Mouse (Mus musculus) megakaryocyte, embryonic 14.5 days (primary cell): ENCODE data around the gene Lcn10. TPM values are rescaled to one million over a fixed set of nuclear protein-coding genes. Genes with fewer than 3 reads are reported as not detected.

Experiments used
- H3K27me3 ChIP-seq: replicated peaks from 2 replicates; pipeline ENCODE3; 2012; ENCODE audit warnings: inconsistent platforms
- H3K36me3 ChIP-seq: replicated peaks from 2 replicates; pipeline ENCODE3; 2012; ENCODE audit warnings: low read length, inconsistent platforms, mixed read lengths
- H3K4me1 ChIP-seq: 2 replicates; pipeline ENCODE4 v1.6.1; 2012; ENCODE audit warnings: inconsistent platforms
- H3K4me3 ChIP-seq: replicated peaks from 2 replicates; pipeline ENCODE3; 2012; ENCODE audit warnings: moderate library complexity, mild to moderate bottlenecking, inconsistent platforms
- H3K9me3 ChIP-seq: 2 replicates; pipeline ENCODE4 v1.6.1; 2012; ENCODE audit warnings: inconsistent platforms
- FLI1 ChIP-seq: IDR thresholded peaks from 2 replicates; pipeline ENCODE4 v1.6.1; 2012; ENCODE audit warnings: low read length, inconsistent platforms, mixed read lengths
- GATA1 ChIP-seq: IDR thresholded peaks from 3 replicates; pipeline ENCODE4 v1.6.1; 2012; ENCODE audit warnings: mixed read lengths, low read length, inconsistent platforms, borderline replicate concordance
- polyA plus RNA-seq: library from polyadenylated mRNA; stranded (reverse); fragments of >175 nt; gene quantifications from 2 replicates; pipeline ENCODE4 v1.2.3, GENCODE M21; 2012; ENCODE audit warnings: low replicate concordance; ENCODE audit not compliant: insufficient read depth

Gene Lcn10
- polyA plus RNA-seq, result not detected in 2 replicates

GRCm38 (mm10) chr2:25682426-25682825, at the start of gene Lcn10:
Gene Lcn10 (plus strand): TSS chr2:25682726.
- H3K9me3 ChIP-seq, result no peaks in the 10 kb centered on the region
- H3K36me3 ChIP-seq, result no peaks in the 10 kb centered on the region
- no peaks in the 10 kb centered on the region for H3K4me1 ChIP-seq
- peaks cover 79% of the 10 kb centered on the region for H3K27me3 ChIP-seq
- no peak within 1 kb of the TSS for H3K4me3 ChIP-seq
- TF ChIP-seq FLI1, result no peak
- no peak for TF ChIP-seq GATA1

GRCm38 (mm10) chr2:25633616-25634015, 48.9 kb upstream of the Lcn10 start:
- Histone ChIP-seq H3K4me3 (no peak overlapping the region), H3K9me3 (no peaks in the 10 kb centered on the region), H3K36me3 (no peaks in the 10 kb centered on the region), H3K27me3 (peaks cover 47% of the 10 kb centered on the region), H3K4me1 (peaks cover 6% of the 10 kb centered on the region)
- no peak for TF ChIP-seq GATA1
- TF ChIP-seq FLI1, result no peak

- H3K4me1 ChIP-seq, result peaks cover 3% of the 10 kb centered on the region
- no peak overlapping the region for H3K4me3 ChIP-seq
- H3K27me3 ChIP-seq, result peaks cover 47% of the 10 kb centered on the region
- H3K9me3 ChIP-seq, result no peaks in the 10 kb centered on the region
- H3K36me3 ChIP-seq, result no peaks in the 10 kb centered on the region
- TF ChIP-seq FLI1, result no peak
- TF ChIP-seq GATA1, result no peak
Observed at GRCm38 (mm10) chr2:25634046-25634445, 48.5 kb upstream of the Lcn10 start.

GRCm38 (mm10) chr2:25639890-25640289, 42.6 kb upstream of the Lcn10 start:
- H3K4me3 ChIP-seq, result no peak overlapping the region
- no peaks in the 10 kb centered on the region for H3K9me3 ChIP-seq
- H3K36me3 ChIP-seq, result no peaks in the 10 kb centered on the region
- peaks cover 55% of the 10 kb centered on the region for H3K27me3 ChIP-seq
- no peak for TF ChIP-seq FLI1
- no peak for TF ChIP-seq GATA1
- H3K4me1 ChIP-seq, result no peaks in the 10 kb centered on the region

GRCm38 (mm10) chr2:25652902-25653301, 29.6 kb upstream of the Lcn10 start, which contains the start of gene Lcn8:
Gene Lcn8 (plus strand): TSS chr2:25653120.
- H3K4me3 ChIP-seq, result no peak within 1 kb of the TSS

DNA sequence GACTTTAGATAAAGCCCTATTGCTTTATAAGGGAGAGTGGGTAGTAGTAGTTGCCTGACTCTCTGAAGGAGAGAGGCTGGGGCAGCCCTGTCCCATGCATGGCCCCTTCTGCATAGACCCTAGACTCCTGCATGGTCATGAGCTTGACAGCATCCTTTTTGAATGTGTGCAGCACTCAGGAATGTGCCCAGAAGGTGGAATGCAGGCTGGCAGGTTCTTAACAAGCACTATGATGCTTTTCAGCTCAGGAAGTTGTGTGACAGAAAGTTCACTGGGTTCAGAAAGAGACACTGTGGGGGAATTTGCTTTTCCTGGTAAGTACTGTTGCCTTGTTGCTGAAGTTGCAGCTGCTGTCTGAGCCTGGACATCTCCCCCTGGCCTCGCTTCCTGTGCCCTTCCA, 28.0 kb upstream of the Lcn10 start:
- TF ChIP-seq FLI1 (no peak), GATA1 (no peak)
- no peak overlapping the region for H3K4me3 ChIP-seq
- H3K27me3 ChIP-seq, result peaks cover 87% of the 10 kb centered on the region
- H3K4me1 ChIP-seq, result peaks cover 6% of the 10 kb centered on the region
- no peaks in the 10 kb centered on the region for H3K9me3 ChIP-seq
- no peaks in the 10 kb centered on the region for H3K36me3 ChIP-seq

More at GRCm38 (mm10) chr2:25652902-25653301, 29.6 kb upstream of the Lcn10 start, which contains the start of gene Lcn8:
- Histone ChIP-seq H3K27me3 (peaks cover 81% of the 10 kb centered on the region), H3K9me3 (no peaks in the 10 kb centered on the region), H3K36me3 (no peaks in the 10 kb centered on the region), H3K4me1 (peaks cover 6% of the 10 kb centered on the region)
- TF ChIP-seq FLI1, result no peak
- TF ChIP-seq GATA1, result no peak

- no peak overlapping the region for H3K4me3 ChIP-seq
- H3K9me3 ChIP-seq, result no peaks in the 10 kb centered on the region
- H3K27me3 ChIP-seq, result peaks cover 83% of the 10 kb centered on the region
- H3K4me1 ChIP-seq, result no peaks in the 10 kb centered on the region
- no peak for TF ChIP-seq FLI1
- no peak for TF ChIP-seq GATA1
- no peaks in the 10 kb centered on the region for H3K36me3 ChIP-seq
Observed at GRCm38 (mm10) chr2:25656691-25657090, 25.8 kb upstream of the Lcn10 start.

DNA sequence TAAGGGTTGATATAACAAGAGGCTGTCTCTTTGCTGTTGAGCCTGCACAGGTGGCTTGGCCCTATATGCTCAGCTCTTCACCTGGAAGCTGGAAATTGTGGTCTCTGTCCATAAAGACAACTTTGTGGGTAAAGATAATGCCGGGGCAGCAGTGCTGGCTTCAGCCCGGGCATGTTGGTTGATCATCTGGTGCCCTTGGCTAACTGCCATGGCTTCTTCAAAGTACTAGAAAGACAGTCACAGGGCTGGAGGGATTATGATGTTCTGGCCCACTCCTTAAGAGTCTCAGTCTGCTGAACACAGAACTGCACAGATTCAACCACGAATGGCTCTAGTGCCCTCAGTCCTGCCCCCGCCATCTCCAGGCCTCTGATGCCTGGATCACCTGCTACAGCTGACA, 25.3 kb upstream of the Lcn10 start:
- Histone ChIP-seq H3K4me1 (no peaks in the 10 kb centered on the region), H3K27me3 (peaks cover 85% of the 10 kb centered on the region), H3K4me3 (no peak overlapping the region), H3K9me3 (no peaks in the 10 kb centered on the region), H3K36me3 (no peaks in the 10 kb centered on the region)
- TF ChIP-seq GATA1, result no peak
- no peak for TF ChIP-seq FLI1

GRCm38 (mm10) chr2:25657652-25658051, 24.9 kb upstream of the Lcn10 start, which contains the start of gene Lcn5:
Gene Lcn5 (plus strand): TSS chr2:25657952.
- H3K9me3 ChIP-seq, result no peaks in the 10 kb centered on the region
- H3K4me1 ChIP-seq, result no peaks in the 10 kb centered on the region
- H3K36me3 ChIP-seq, result no peaks in the 10 kb centered on the region
- TF ChIP-seq FLI1, result no peak
- TF ChIP-seq GATA1, result no peak
- peaks cover 89% of the 10 kb centered on the region for H3K27me3 ChIP-seq
- no peak within 1 kb of the TSS for H3K4me3 ChIP-seq

DNA sequence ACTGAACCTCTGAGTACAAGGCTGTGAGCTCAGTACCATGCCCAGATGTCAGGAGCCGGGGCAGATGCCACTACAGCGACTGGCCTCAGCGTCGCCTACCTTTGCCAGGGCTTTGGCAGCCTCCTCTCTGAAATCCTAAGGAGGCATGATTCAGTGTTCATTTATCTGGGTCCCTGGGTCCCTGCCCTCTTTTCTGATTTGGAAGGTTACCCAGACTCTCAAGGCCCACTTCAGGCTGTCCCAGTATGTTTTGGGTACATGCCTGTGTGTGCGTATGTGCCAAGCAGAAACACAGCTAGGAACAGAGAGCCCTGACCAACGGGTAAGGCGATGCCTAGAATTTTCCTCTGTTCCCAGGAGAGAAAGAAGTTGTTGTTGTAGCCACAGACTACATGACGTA, 22.2 kb upstream of the Lcn10 start:
- Histone ChIP-seq H3K4me1 (no peaks in the 10 kb centered on the region), H3K4me3 (no peak overlapping the region), H3K27me3 (peaks cover 75% of the 10 kb centered on the region), H3K9me3 (no peaks in the 10 kb centered on the region), H3K36me3 (no peaks in the 10 kb centered on the region)
- no peak for TF ChIP-seq FLI1

GRCm38 (mm10) chr2:25661245-25661970, 21.1 kb upstream of the Lcn10 start:
- H3K36me3 ChIP-seq, result no peaks in the 10 kb centered on the region
- no peaks in the 10 kb centered on the region for H3K9me3 ChIP-seq
- TF ChIP-seq FLI1, result no peak
- no peak for TF ChIP-seq GATA1
- peaks cover 66% of the 10 kb centered on the region for H3K27me3 ChIP-seq
- no peaks in the 10 kb centered on the region for H3K4me1 ChIP-seq
- no peak overlapping the region for H3K4me3 ChIP-seq
